Mouse (Mus musculus) retina, embryonic 14.5 days (tissue): ENCODE data around the gene Cd4.
A peak's percentile ranks its signal among the peaks of the same experiment; 100 is the strongest.
"Not testable (repeated sequence)": the region's sequence is repeated elsewhere in the genome, so short reads cannot be mapped to it uniquely, and the experiment has no call there.

ENCODE experiments used
- DNase-seq: peaks from one replicate; pipeline ENCODE4 v3.0.0-alpha.2; 2015; ENCODE audit warnings: low spot score

The Cd4 gene

DNA sequence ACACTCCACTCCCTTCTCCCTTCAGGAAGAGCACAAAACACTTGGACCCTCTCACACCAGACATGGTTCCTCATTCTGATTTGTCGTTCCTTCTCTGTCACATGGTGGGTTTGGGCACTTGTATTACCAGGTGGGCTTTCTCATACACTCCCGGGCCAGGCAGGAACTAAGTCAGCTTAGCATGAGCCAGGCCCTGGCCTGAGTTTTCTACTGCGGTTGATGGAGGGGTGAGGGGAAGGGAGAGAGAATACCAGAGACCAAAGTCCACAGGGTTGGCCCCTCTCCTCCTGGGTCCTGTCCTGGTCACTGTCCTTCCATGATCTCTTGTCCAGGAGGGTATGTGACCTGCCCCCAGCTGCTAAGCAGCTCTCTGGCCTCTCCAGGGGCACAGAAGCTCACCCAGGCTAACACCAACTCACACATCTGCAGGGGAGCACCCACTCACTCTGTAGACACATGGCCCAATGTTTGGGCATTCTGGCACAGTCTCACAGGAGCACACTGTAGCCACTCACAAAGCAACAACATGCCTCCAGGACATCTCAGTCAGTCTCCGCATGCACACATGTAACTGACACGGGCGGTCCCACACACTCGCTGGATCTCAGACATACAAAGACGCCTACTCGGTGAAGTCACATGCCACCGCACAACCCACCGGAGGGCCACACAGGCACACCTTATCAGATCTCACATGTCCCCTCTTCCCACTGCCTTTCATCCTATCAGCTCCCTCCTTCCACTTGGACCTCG is 28.1 kb upstream of the Cd4 start:
- DNase-seq = peak; percentile 37

GRCm38 (mm10) chr6:124915160-124915941 is 27.3 kb upstream of the Cd4 start:
- DNase-seq = peak; percentile 58

- DNase-seq = no peak
Observed at GRCm38 (mm10) chr6:124914511-124914910, 26.5 kb upstream of the Cd4 start.

GRCm38 (mm10) chr6:124913721-124914285 is 25.8 kb upstream of the Cd4 start:
- no peak for DNase-seq

DNA sequence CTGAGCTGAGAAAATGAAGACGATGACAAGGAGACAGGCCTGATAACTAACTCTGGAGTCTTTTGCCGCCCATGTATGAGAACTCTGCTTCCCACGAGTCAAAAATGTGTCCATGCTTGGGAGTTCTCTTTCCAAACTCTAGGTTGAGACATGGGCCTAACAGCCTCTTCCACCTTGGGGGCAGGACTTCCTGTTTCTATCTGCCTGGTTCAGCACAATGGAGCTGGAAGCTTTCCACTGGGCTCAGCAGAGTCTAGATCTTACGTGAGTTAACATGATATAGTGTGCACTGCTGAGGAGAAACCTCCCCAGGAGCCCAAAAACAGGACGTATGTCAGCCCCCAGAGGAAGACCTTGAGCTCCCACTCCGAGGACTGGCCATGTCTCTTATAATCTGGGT is 25.2 kb upstream of the Cd4 start:
- DNase-seq = no peak

GRCm38 (mm10) chr6:124911533-124912218 is 23.7 kb upstream of the Cd4 start, which contains the start of gene Lag3:
TSS of gene Lag3 (minus strand) at chr6:124911705.
- no peak for DNase-seq

- peak; percentile 41 for DNase-seq
Observed at GRCm38 (mm10) chr6:124910032-124910431, 22.0 kb upstream of the Cd4 start.

DNA sequence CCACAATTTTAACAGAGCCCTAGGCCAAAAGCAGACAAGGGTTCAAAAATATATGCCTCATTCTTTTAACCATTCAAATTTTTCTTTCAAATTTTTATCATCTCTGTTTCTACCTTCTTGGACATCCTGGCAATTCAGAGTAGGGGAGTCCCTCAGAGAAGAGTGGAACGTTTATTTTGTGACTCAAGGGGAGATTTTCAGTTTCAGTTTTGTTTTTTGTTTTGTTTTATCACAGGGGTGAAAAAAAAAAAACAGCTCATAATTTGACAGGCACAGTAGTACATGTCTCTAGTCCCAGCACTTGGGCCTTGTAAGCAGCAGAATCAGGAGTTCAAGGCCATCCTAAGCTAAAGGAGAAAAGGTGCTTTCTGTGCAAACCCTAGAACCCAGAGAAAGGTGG is 19.7 kb upstream of the Cd4 start:
- DNase-seq = no peak

DNA sequence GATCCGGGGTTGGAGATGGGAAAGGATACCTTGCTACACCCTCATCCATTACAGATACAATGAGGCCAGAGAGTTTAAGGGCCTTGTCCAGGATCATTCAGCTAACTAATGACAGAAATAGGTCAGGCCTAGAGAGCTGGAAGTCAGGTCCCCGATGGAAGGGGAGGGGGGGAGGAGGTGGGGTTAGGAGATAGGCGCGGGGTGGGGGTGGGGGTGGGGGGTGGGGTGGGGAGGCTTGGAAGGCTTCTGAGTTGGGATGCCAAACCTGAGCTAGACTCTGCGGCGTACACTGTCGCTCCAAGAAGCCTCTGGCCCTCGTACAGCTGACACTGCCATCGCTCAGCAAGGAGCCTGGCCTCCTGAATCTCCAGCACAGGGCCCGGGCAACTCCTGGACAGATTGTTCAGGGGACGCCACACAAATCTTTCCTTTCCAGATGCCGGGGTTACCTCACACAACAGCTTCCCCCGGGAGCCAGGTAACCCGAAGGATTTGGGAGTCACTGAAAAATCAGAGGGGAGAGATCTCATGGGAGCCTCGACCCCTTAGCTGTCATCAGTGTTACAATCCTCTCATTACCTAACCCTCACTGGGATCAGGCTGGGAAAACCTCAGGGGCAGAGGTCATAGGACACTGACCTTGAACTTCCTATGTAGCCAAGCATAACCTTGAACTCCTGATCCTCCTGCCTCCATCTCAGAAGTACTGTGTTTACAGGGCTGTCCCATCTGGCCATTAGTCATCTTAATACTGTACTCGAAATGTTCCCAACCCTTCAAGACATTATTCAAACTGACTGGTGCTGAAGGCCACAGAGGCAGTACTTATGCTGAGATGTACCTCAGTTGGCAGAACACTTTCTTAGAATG is 17.2 kb upstream of the Cd4 start:
- peak; percentile 60 for DNase-seq

GRCm38 (mm10) chr6:124904161-124904981 is 16.4 kb upstream of the Cd4 start:
- DNase-seq = peak; percentile 87

- DNase-seq = peak; percentile 97
Observed at GRCm38 (mm10) chr6:124903580-124904151, 15.6 kb upstream of the Cd4 start.

DNA sequence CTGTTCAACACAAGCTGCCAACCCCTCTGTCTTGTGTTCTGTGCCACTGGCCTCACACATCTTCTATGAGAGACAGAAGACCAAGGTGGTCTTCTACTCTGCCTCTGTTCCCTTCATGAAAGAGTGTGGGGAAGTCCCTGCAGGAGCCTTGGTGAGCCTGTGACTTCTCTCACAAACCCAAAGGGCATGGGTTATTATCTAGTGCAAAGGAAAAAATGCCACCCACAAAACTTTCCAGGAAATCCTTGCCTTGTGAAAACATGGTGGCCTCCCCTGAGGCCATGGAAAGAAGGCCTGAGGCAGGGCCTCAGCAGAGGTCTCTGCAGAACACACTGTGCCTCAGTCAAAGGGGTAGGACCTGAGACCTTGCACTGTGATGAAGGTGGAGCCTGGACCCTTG is 13.8 kb upstream of the Cd4 start:
- DNase-seq = no peak

DNA sequence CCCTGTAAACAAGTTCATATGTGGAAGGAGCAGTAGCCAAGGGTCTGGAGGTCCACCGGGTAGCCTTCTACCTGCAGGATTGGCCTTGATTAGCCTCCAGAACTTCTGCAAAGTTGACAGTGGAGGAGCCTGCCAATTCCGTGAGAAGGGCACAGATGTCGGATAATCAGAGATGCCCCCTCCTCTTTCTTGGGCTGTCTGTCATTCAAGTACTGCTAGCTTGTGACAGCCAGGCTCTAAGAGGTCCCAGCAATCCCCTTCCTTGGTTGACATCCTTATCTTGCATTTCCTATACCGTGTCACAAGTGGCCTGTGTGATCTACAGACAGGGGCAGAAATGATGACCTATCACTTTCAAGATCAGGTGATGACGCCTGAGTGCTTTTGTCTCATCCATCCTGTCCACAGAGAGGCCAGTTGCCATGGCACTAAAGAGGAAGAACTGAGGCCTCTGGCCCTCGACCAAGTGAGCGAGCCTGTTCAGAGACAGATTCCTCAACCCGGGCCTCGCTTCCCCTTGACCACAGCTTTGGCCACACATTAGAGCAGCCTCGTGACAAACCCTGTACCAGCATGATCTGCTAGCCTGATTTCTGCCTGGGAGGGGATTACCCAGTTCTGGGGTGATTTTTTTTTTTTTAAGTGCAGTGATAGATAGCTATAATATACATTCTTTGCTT is 12.9 kb upstream of the Cd4 start:
- DNase-seq = no peak

GRCm38 (mm10) chr6:124900056-124900800 is 12.2 kb upstream of the Cd4 start:
- DNase-seq = peak; percentile 45

DNA sequence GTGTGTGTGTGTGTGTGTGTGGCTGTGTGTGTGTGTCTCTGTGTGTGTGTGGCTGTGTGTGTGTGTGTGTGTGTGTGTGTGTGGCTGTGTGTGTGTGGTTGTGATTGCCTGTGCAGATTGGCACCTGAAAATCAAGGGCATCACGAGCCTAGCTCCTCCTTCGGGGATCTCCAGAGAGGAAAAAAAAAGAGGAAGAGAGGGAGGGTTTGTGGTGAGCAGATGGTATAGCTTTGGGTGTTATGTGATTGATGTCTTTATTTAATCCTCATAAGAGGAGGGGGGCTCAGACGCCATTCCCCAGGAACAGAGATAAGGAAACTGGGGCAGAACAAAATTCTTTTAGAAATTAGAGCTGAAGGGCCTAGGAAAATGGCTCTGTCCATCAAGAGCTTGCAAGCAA is 10.3 kb upstream of the Cd4 start:
- no peak for DNase-seq

DNA sequence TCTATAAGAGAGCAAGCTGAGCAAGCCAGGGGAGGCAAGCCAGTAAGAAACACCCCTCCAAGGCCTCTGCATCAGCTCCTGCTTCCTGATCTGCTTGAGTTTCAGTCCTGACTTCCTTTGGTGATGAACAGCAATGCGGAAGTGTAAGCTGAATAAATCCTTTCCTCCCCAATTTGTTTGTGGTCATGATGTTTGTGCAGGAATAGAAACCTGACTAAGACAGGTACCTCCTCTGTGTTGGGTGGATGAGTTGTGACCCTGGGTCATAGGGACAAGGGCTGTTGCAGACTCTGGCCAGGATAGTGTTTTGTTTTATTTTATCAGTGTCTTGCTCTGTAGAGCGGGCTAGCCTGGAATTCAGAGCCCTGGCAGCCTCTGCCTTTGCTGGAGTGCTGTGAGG is 6.1 kb upstream of the Cd4 start:
- DNase-seq = not testable (repeated sequence)

GRCm38 (mm10) chr6:124890997-124891396 is 3.0 kb upstream of the Cd4 start:
- DNase-seq = no peak

DNA sequence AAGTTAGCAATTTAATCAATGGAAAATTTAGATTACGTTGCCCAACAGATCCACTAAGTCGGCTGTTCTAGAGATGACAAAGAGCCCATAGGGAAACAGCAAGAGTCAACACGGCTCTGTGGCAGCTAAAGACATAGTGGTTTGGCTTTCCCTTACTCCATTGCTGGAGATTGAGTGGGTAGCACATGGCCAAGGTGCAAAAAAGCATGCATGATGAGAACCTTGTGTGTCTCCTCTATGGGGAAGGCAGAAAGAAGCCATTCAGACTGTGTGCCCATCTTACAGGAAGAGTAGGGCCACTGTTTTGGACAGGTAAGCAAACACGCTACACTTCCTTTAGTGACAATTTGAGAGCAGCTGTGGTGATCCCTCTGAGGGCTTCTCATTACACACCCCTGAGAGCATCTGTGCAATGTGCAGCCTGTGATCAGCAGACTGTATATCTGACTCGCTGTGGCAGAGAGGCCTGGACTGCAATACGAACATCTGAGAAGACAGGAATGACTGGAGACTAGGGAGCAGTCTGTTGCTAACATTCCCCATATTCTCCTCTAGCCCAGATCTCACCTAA is 619 bp upstream of the Cd4 start:
- DNase-seq = no peak
